Mouse (Mus musculus) kidney, postnatal 14 days (tissue): Measurements from ENCODE around the gene Sugp2.

Source experiments
- DNase-seq: peaks from one replicate; pipeline ENCODE4 v3.0.0; 2022; ENCODE audit warnings: mixed read lengths

Sugp2 gene

GRCm38 (mm10) chr8:70283136-70284077 is 49.4 kb downstream of the Sugp2 start:
- no peak for DNase-seq

- DNase-seq: no peak
These were observed 50.4 kb downstream of the Sugp2 start for GRCm38 (mm10) chr8:70284421-70284820.

- DNase-seq: no peak
These were observed 51.3 kb downstream of the Sugp2 start for GRCm38 (mm10) chr8:70285304-70285703.

DNA sequence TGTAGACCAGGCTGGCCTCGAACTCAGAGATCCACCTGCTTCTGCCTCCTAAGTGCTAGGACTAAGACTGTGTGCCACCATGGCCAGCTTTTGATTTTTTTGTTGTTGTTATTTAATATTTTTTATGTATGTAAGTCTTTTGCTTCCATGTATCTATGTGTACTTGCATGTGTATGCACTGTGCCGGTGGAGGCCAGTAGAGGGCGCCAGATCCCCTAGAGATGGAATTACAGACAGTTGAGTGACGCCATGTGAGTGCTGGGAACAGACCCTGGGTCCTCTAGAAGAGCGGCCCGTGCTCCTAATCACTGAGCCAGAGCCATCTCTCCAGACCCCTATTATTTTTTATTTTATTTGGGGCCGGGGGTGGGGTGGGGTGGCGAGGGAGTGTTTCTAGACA is 52.7 kb downstream of the Sugp2 start:
- no peak for DNase-seq

GRCm38 (mm10) chr8:70293988-70294405 is 60.0 kb downstream of the Sugp2 start:
- DNase-seq: no peak

GRCm38 (mm10) chr8:70300881-70301280 is 66.9 kb downstream of the Sugp2 start:
- no peak for DNase-seq

DNA sequence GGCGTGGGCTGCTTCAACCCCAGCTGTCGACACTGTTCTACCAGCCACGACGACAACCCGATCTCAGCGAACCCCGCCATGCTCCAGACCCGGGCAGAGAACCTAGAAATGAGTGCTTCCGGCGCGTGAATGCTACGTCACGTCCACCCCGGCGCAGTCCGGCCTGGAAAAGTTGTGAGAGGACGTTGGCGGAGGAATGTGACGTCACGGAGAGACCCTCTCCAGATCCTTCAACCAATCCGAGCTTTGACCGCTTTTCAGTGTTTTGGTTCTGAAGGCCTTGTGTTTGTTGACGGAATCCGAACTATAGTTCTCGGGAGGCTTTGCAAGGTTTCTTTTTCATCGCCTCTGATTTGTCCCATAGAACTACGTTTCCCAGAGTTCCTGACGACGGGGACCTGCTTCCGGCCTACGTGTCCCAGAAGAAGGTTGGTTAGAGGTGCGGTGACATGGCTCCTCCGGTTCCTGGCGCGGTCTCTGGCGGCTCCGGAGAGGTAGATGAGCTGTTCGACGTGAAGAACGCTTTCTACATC is 68.4 kb downstream of the Sugp2 start, which contains the start of the genes Ddx49 and Cope:
Gene Ddx49, minus strand, starts transcription at position 132 of the 533 bp plus-strand sequence.
Gene Cope, plus strand, starts transcription at position 161 of the 533 bp plus-strand sequence.
- peak; percentile 96 for DNase-seq

DNA sequence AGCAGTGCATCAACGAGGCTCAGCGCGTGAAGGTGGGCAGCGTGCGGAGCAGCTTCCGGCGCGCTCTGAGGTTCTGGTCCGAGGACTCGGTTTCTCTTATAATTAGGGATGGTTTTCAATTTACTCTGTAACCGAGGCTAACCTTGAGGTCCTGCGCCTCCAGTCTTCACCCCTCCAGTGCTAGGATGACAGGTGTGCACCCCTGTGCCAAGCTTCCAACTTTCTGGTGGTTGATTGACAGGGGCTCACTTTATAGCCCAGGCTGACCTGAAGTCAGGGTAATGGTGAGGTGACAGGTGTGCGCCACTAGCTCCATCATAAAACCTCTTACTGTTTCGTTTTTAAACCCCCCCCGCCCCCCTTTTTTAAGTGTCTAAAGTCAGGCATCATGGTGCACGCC is 68.9 kb downstream of the Sugp2 start:
- no peak for DNase-seq

DNA sequence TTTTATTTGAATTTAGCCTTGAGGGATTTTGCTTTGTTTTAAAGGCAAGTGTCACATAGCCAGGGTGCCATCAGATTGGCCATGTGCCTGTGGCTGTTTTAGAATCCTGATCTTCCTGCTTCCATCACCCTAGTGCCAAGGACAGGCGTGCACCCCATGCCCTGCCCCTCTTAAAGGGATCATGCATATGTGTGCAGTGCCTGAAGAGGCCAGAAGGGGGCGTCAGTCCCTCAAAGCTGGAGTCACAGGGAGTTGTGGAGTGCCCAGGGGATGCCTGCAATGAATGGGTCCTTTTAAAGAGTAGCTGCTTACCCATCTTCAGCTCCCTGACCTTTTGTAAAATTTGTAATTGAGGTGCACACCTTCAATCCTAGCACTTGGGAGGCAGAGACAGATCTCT is 75.3 kb downstream of the Sugp2 start:
- DNase-seq: no peak

- DNase-seq: no peak
These were observed 79.4 kb downstream of the Sugp2 start for GRCm38 (mm10) chr8:70313399-70313798.

- peak; percentile 75 for DNase-seq
These were observed 81.8 kb downstream of the Sugp2 start, which contains the start of gene Cers1 for GRCm38 (mm10) chr8:70315624-70316510. Gene Cers1, plus strand, starts transcription at chr8:70315775.

DNA sequence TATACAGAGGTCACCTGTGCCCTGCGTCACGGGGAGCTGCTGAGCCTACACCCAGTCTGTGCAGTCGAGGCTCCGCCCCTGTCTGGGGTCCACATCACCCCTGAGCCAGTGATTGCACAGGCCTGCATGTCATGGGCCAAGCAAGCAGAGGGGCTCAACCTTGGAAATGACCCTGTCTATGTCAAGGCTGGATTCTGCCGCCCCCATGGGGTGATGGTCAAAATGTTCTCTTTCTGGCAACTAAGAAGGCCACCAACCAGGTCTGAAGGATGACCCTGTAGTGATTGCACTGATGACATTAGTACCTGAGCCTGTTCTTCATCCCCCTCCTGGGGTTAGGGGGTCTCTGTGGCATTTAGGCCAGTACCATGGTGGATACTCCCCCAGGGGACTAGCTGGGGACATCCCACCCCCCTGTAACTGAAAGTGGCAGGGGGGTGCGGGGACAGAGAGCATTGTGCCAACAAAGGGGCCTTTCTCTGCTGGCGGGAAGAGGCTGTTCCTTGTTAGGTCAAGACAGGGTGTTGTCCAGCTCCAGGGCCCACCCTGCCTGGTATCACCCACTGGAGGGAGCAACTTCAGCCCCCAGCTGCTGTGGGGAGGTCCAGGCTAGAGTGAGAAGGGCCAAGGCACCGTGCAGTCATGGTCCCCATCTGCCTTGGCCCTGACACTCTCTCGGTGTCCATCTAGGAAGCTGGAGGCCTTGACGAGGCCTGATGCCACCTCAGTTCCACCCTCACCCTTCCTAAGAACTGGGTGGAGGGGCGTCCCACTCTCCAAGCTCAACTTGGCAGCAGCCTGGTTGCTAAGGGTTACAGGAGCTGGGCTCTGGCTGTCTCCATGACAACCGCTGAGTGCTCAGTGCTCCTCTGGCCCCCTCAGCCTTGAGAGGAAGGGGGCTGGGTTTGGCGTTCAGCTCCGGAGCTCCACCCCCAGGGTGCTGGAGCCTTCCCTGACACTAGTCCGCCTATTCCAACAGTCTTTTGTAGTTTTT is 82.8 kb downstream of the Sugp2 start:
- DNase-seq: peak; percentile 62

GRCm38 (mm10) chr8:70317872-70318271 is 83.8 kb downstream of the Sugp2 start:
- no peak for DNase-seq

DNA sequence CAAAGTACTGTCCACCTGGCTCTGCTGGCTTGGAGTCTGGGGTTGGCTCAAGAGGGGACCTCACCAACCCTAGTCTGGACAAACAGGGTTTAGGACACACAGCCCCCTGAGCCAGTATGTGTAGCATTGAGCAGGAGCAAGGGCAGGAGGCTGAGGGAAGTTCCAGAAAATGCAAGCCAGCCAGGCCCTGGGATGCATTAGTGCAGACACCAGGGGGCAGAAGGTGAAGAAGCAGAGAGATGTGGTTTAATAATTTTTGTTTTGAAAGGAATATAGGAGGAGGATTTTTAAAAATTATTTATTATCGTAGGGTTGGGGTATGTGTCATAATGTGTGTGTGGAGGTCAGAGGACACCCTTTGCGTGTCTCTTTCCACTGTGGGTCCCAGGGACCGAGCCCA is 89.7 kb downstream of the Sugp2 start:
- no peak for DNase-seq

- no peak for DNase-seq
These were observed 93.5 kb downstream of the Sugp2 start for GRCm38 (mm10) chr8:70327512-70327911.

DNA sequence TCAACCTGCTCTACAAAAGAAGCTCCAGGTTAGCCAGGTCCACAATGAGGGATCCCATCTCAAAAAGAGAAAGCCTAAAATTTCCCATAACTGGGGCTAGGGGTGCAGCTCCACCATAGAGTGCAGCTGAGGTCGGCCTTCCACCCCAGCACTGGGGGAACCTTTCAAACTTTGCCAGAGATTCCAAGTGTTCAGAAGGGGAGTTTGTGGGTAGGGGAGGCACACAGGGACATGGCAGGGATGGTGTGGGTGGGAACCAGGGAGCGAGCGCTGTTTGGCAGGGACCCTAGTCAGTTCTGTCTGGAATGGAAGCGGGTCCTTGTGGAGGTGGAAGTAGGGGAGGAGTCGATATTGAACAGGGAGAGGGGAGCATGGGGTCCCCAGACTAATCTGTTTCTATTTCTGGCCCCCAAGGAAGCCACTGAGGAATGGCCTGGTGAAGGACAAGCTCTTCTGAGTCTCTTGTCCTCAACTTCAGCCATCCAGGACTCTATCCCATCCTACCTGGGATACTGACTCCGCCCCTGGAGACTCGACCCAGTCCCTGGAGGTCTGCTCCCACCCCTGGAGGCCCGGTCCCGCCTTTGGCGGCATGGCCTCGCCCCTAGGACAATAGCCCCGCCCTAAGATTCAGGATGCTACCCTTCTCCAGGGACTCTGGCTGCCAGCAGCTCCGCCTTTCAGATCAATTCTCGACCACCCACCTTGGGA is 95.3 kb downstream of the Sugp2 start, which contains the start of gene Gdf1:
Gene Gdf1, plus strand, starts transcription at position 694 of the 711 bp plus-strand sequence.
- no peak for DNase-seq
